Mouse (Mus musculus) regulatory T cell (primary cell): ENCODE data around the gene Paqr4.

Experiments used
- in situ Hi-C: fragments of 300-600 bp; cut with MboI, MseI; formaldehyde crosslinking; loops from one replicate; pipeline ENCODE4 v1.15.1; 2025; ENCODE audit warnings: high pct_unique_total_duplicates

Gene Paqr4

GRCm38 (mm10) chr17:23749400-23750191 is 8.9 kb upstream of the Paqr4 start:
- in situ Hi-C loops, result no loop called here

GRCm38 (mm10) chr17:23748631-23749391 is 8.1 kb upstream of the Paqr4 start:
- in situ Hi-C loops, result no loop called here

GRCm38 (mm10) chr17:23748026-23748425 is 7.4 kb upstream of the Paqr4 start:
- in situ Hi-C loops, result no loop called here

- in situ Hi-C loops, result no loop called here
Observed at GRCm38 (mm10) chr17:23747471-23747870, 6.8 kb upstream of the Paqr4 start.

GRCm38 (mm10) chr17:23746767-23747166 is 6.1 kb upstream of the Paqr4 start:
- in situ Hi-C loops, result no loop called here

- in situ Hi-C loops, result no loop called here
Observed at GRCm38 (mm10) chr17:23746311-23746710, 5.6 kb upstream of the Paqr4 start.

- in situ Hi-C loops, result no loop called here
Observed at GRCm38 (mm10) chr17:23745301-23746251, 4.9 kb upstream of the Paqr4 start, which contains the start of gene Kremen2. Gene Kremen2 (minus strand): TSS chr17:23745833.

GRCm38 (mm10) chr17:23744651-23745050 is 4.0 kb upstream of the Paqr4 start:
- in situ Hi-C loops, result no loop called here

GRCm38 (mm10) chr17:23744076-23744475 is 3.4 kb upstream of the Paqr4 start:
- in situ Hi-C loops, result no loop called here

- in situ Hi-C loops, result no loop called here
Observed at GRCm38 (mm10) chr17:23742941-23743340, 2.3 kb upstream of the Paqr4 start.

- in situ Hi-C loops, result no loop called here
Observed at GRCm38 (mm10) chr17:23742210-23742793, 1.6 kb upstream of the Paqr4 start.

- in situ Hi-C loops, result no loop called here
Observed at GRCm38 (mm10) chr17:23741359-23742209, 917 bp upstream of the Paqr4 start.

- in situ Hi-C loops, result no loop called here
Observed at GRCm38 (mm10) chr17:23740136-23740584, 507 bp downstream of the Paqr4 start.

GRCm38 (mm10) chr17:23739202-23740135 is 1.2 kb downstream of the Paqr4 start:
- in situ Hi-C loops, result no loop called here

GRCm38 (mm10) chr17:23738836-23739201 is 1.8 kb downstream of the Paqr4 start:
- in situ Hi-C loops, result no loop called here

- in situ Hi-C loops, result no loop called here
Observed at GRCm38 (mm10) chr17:23737493-23738445, 2.9 kb downstream of the Paqr4 start.

GRCm38 (mm10) chr17:23734341-23734740 is 6.3 kb downstream of the Paqr4 start:
- in situ Hi-C loops, result no loop called here

- in situ Hi-C loops, result no loop called here
Observed at GRCm38 (mm10) chr17:23730441-23730840, 10.2 kb downstream of the Paqr4 start.
